ENCODE assay signal across 10 mouse cellular contexts in genomic region chr9:31253866-31254696, GRCm38 (mm10). TPM values are rescaled to one million over a fixed set of nuclear protein-coding genes. Genes with fewer than 3 reads are reported as not detected.
A peak's percentile ranks its signal among the peaks of the same experiment; 100 is the strongest.
DNase-seq lines count a peak whose midpoint lies in the region; ATAC-seq and TF ChIP-seq lines count a peak whose summit lies in the region.
"Had no signal": no experiment of that assay in that cellular context is flagged by ENCODE, and none has a peak within 500 bp of the region (broad histone marks: within the 10 kb centered on the region; RNA-seq: fewer than 3 reads in every experiment).

No protein-coding gene starts in this region.

- no peak for TF ChIP-seq EP300 in lung, postnatal 0 days (IDR thresholded peaks at IDR 0.05)

- peak; percentile 43 for ATAC-seq in heart, embryonic 13.5 days (ENCODE audit: extremely low read depth, insufficient number of reproducible peaks, low FRiP score, low TSS enrichment)
- peak; percentile 29; the same call in 1 of the 2 replicates for ATAC-seq in lung, postnatal 0 days

- H3K27ac ChIP-seq in layer of hippocampus, adult 2 months: peak overlapping the region; percentile 47; the same call in 1 of the 2 replicates
- peak overlapping the region; percentile 85 for H3K27ac ChIP-seq in heart, embryonic 13.5 days (replicated peaks)
- H3K27ac ChIP-seq in lung, postnatal 0 days (ENCODE audit: low read length): peak overlapping the region; percentile 73
- no peak overlapping the region for H3K27ac ChIP-seq in thymus, adult 2 months (ENCODE audit: control insufficient read depth, insufficient read depth, low read length)
- H3K27ac ChIP-seq: limb, embryonic 15.5 days had no signal

- no peak overlapping the region for H3K4me3 ChIP-seq in layer of hippocampus, adult 2 months
- peak overlapping the region; percentile 33 for H3K4me3 ChIP-seq in heart, embryonic 13.5 days
- H3K4me3 ChIP-seq in lung, postnatal 0 days (ENCODE audit: low read depth, low read length): no peak overlapping the region
- H3K4me3 ChIP-seq in thymus, adult 2 months (ENCODE audit: control insufficient read depth, insufficient read depth, low read length): no peak overlapping the region
- H3K4me3 ChIP-seq: limb, embryonic 15.5 days had no signal

- H3K27me3 ChIP-seq in heart, embryonic 13.5 days (replicated peaks): no peaks in the 10 kb centered on the region
- H3K27me3 ChIP-seq in lung, postnatal 0 days (replicated peaks; ENCODE audit: insufficient read depth, low read length): no peaks in the 10 kb centered on the region
- no peaks in the 10 kb centered on the region for H3K27me3 ChIP-seq in thymus, adult 2 months (ENCODE audit: control insufficient read depth, insufficient read depth, low read length)
- H3K27me3 ChIP-seq: limb, embryonic 15.5 days had no signal

- no peak for TF ChIP-seq CTCF in layer of hippocampus, adult 2 months (conservative IDR thresholded peaks at IDR 0.05)
- TF ChIP-seq CTCF in lung, postnatal 0 days (IDR thresholded peaks at IDR 0.05): no peak
- TF ChIP-seq CTCF in thymus, adult 2 months (IDR thresholded peaks at IDR 0.05; ENCODE audit: borderline replicate concordance, control insufficient read depth, extremely low read depth, insufficient read depth, low read length, poor library complexity): no peak

- H3K9ac ChIP-seq in heart, embryonic 13.5 days: peak overlapping the region; percentile 60
- H3K9ac ChIP-seq in lung, postnatal 0 days (replicated peaks; ENCODE audit: low read depth): no peak overlapping the region
- H3K9ac ChIP-seq: limb, embryonic 15.5 days had no signal

- TF ChIP-seq POLR2A in thymus, adult 2 months (IDR thresholded peaks at IDR 0.05; ENCODE audit: control insufficient read depth, extremely low read depth, insufficient read depth, low read length, poor library complexity): no peak

- no peak for DNase-seq in layer of hippocampus, adult 2 months (ENCODE audit: low spot score in 2 of 2)
- no peak for DNase-seq in layer of hippocampus, adult 18-20 months (ENCODE audit: low spot score in 2 of 2)
- peak; percentile 58 for DNase-seq in R1 (ENCODE audit: low read depth, low spot score)
- no peak for DNase-seq in lung, postnatal 0 days (ENCODE audit: low spot score)
- no peak for DNase-seq in thymus, postnatal 4 days
- no peak for DNase-seq in ovary, postnatal 36 days (ENCODE audit: low spot score)
- DNase-seq in thymus, adult 2 months: no peak
- DNase-seq: right cerebral cortex, postnatal 25 days had no signal

- H3K4me2 ChIP-seq in heart, embryonic 13.5 days: peak overlapping the region; percentile 60
- H3K4me2 ChIP-seq in lung, postnatal 0 days (replicated peaks; ENCODE audit: low read depth, low read length): peak overlapping the region; percentile 43
- H3K4me2 ChIP-seq: limb, embryonic 15.5 days had no signal

- H3K4me1 ChIP-seq in heart, embryonic 13.5 days: peaks cover 19% of the 10 kb centered on the region
- H3K4me1 ChIP-seq in lung, postnatal 0 days (ENCODE audit: insufficient read depth, low read depth, low read length): peaks cover 6% of the 10 kb centered on the region; the same call in 1 of the 2 replicates
- peaks cover 9% of the 10 kb centered on the region for H3K4me1 ChIP-seq in thymus, adult 2 months (replicated peaks; ENCODE audit: control insufficient read depth, insufficient read depth, low read length)
- H3K4me1 ChIP-seq: limb, embryonic 15.5 days had no signal

- no peaks in the 10 kb centered on the region for H3K36me3 ChIP-seq in heart, embryonic 13.5 days
- H3K36me3 ChIP-seq in lung, postnatal 0 days (ENCODE audit: insufficient read depth, low read length): no peaks in the 10 kb centered on the region
- H3K36me3 ChIP-seq in thymus, adult 2 months (ENCODE audit: control insufficient read depth, insufficient read depth, low read length): no peaks in the 10 kb centered on the region
- H3K36me3 ChIP-seq: limb, embryonic 15.5 days had no signal

- H3K9me3 ChIP-seq in heart, embryonic 13.5 days: no peaks in the 10 kb centered on the region
- no peaks in the 10 kb centered on the region for H3K9me3 ChIP-seq in lung, postnatal 0 days (ENCODE audit: low read length)
- H3K9me3 ChIP-seq: limb, embryonic 15.5 days had no signal

- 59% methylated on average over 11 of the region's 11 CpGs for WGBS in heart, embryonic 13.5 days
- WGBS in lung, postnatal 0 days: 42% methylated on average over 11 of the region's 11 CpGs
- WGBS in thymus, adult 2 months: 69% methylated on average over 11 of the region's 11 CpGs

RNA-seq across cellular contexts. Expression of gene Prdm10, which starts 26.3 kb away (rescaled TPM):
- 10 to 100 TPM; 22.0 to 23.1 TPM for total RNA-seq in layer of hippocampus, adult 2 months (2021)
- 10 to 100 TPM; 19.9 to 23.1 TPM for total RNA-seq in layer of hippocampus, adult 18-20 months (2021)
- polyA plus RNA-seq in heart, embryonic 13.5 days (2015; fragmentation: Nextera tagmentation; extraction: Ambion mirVana): 3.6 and 4.1 TPM in 2 replicates
- polyA plus RNA-seq in lung, postnatal 0 days (2015; fragmentation: Nextera tagmentation; extraction: Ambion mirVana): 1.2 and 1.5 TPM in 2 replicates
- 21.8 and 27.3 TPM in 2 replicates for polyA plus RNA-seq in thymus, adult 2 months (2012; rRNA removed)

RNA-seq across cellular contexts. Expression of gene Aplp2, which starts 42.5 kb away (rescaled TPM):
- 100 to 1,000 TPM; 447 to 470 TPM for total RNA-seq in layer of hippocampus, adult 2 months (2021)
- 100 to 1,000 TPM; 460 to 466 TPM for total RNA-seq in layer of hippocampus, adult 18-20 months (2021)
- polyA plus RNA-seq in heart, embryonic 13.5 days (2015; fragmentation: Nextera tagmentation; extraction: Ambion mirVana): 292 and 311 TPM in 2 replicates
- polyA plus RNA-seq in lung, postnatal 0 days (2015; fragmentation: Nextera tagmentation; extraction: Ambion mirVana): 523 and 525 TPM in 2 replicates
- 163 and 188 TPM in 2 replicates for polyA plus RNA-seq in thymus, adult 2 months (2012; rRNA removed)
